Mouse (Mus musculus): ENCODE measurements around the gene Zfp935. TPM values are rescaled to one million over a fixed set of nuclear protein-coding genes. Genes with fewer than 3 reads are reported as not detected.
A peak's percentile ranks its signal among the peaks of the same experiment; 100 is the strongest.
"Not testable (repeated sequence)": the region's sequence is repeated elsewhere in the genome, so short reads cannot be mapped to it uniquely, and the experiment has no call there.

The Zfp935 gene
- not detected in 2 replicates for polyA plus RNA-seq (2015; fragmentation: Nextera tagmentation; extraction: Ambion mirVana)

DNA sequence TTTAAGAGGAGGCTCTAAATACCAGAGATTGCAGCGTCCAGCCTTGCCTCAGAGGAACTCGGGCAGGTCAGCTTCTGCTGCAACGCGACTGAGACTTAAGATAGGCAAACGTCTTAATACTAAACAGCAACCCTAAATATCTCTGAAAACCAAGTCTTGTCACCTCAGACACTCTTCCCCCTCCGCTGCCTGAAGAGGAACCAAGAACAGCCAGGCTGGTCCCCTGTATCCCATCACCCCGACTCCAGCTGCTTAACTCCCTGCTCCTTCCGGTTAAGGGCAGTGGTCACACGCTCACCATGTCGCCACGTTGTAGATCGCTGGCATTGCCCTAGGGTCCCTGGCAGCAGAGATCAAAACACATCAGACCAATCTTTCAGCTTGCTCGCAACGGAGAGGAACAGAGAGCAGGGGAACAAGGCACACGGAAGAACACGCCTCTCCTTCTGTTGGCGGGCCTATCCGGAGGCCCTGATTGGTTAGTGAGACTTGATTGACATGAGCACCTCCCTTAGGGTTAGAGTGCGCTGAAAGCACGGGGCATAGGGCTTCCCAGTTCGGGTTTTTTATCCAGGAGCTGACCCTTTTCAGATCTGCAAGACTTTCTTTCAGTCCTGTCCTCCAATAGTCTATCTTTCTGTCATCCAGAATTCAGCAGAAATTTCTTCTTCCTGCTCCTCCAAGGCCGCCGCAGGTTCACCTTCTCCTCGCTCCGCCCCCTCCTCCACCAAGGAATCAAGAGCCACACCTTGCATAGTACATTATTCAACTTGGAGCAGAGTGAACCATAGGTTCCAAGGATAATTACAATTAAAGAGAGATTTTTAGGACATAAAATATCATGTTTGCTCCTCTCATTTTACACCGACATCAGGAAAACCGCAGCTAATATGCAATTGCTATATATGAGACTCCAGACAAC, at the start of gene Zfp935:
TSS of gene Zfp935 (minus strand) at position 323 of the 922 bp plus-strand sequence.
- peak within 1 kb of the TSS; percentile 50 for H3K9ac ChIP-seq

DNA sequence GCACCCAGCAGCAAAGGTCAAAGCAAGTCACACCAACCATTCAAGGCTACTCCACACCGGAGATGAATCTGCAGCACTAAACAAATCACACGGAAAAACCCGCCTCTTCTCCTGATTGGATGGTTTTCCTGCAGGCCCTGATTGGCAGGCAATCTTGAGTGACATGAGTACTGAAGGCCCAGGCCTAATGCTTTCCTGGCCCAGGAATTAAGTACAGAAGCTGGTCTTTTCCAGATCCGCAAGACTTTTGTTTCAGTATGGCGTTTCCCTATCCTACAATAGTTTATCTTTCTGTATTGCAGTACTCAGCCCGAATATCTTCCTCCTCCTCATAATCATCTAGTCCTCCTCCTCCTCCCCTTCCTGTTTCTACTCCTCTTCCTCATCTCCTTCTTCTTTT, 12.8 kb upstream of the Zfp935 start, which contains the start of gene Zfp934:
TSS of gene Zfp934 (minus strand) at position 101 of the 400 bp plus-strand sequence.
- H3K27ac ChIP-seq; H3K27me3 ChIP-seq (replicated peaks); H3K9ac ChIP-seq; H3K9me3 ChIP-seq; ATAC-seq; H3K4me1 ChIP-seq (replicated peaks); H3K4me3 ChIP-seq (replicated peaks); H3K36me3 ChIP-seq; H3K4me2 ChIP-seq (replicated peaks): not testable (repeated sequence)
- 81% methylated on average over 5 of the region's 6 CpGs for WGBS

More for the DNA sequence above, at the start of gene Zfp935:
- not testable (repeated sequence) for H3K27ac ChIP-seq; H3K9me3 ChIP-seq; H3K27me3 ChIP-seq (replicated peaks); H3K4me1 ChIP-seq (replicated peaks); H3K36me3 ChIP-seq
- ATAC-seq = peak; percentile 77
- H3K4me2 ChIP-seq (replicated peaks) = peak within 1 kb of the TSS; percentile 49
- WGBS = 5% methylated on average over 27 of the region's 27 CpGs
- H3K4me3 ChIP-seq (replicated peaks) = peak within 1 kb of the TSS; percentile 49

DNA sequence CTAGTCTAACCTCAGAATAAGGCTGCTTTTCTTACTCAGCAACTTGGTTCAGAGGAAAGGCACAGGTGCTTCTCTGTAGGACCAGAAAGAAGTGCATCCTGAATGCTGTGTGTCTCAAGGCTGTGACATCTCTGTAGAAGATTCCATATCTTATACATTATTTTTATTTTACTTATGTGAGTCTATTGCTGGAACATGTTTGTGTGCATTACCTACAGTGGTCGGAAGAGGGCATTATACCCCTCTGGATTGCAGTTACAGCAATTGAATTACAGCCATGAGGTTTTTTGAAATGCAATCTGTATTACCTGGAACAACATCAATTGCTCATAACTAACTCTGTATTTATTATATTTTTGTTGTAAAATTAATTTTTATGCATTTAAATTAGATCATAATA, 3.4 kb upstream of the Zfp935 start:
- ATAC-seq; H3K4me2 ChIP-seq (replicated peaks); H3K27me3 ChIP-seq (replicated peaks); H3K4me3 ChIP-seq (replicated peaks); H3K4me1 ChIP-seq (replicated peaks); H3K9ac ChIP-seq; H3K27ac ChIP-seq; H3K9me3 ChIP-seq; H3K36me3 ChIP-seq: not testable (repeated sequence)
- 30% methylated on average over 1 of the region's 1 CpGs for WGBS

DNA sequence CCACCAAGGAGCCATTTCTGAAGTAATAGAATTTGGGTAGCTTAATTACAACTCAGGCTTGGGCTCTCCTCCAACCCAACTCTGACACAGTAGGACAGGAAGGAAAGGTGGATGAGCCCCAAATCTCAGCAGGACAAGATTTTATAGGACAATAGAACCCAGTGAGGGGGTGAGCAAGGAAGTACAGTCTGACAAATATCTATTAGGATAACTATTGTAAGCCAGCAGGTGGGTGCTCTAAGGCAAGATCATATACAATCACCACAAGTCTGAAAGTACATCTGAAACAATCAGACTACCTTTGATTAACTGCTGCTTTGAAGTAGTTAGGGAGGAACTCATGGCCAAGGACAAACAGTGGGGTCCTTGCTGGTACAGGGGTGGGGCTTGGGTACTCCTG, 28.2 kb downstream of the Zfp935 start:
- H3K4me2 ChIP-seq (replicated peaks); H3K27ac ChIP-seq: not testable (repeated sequence)

DNA sequence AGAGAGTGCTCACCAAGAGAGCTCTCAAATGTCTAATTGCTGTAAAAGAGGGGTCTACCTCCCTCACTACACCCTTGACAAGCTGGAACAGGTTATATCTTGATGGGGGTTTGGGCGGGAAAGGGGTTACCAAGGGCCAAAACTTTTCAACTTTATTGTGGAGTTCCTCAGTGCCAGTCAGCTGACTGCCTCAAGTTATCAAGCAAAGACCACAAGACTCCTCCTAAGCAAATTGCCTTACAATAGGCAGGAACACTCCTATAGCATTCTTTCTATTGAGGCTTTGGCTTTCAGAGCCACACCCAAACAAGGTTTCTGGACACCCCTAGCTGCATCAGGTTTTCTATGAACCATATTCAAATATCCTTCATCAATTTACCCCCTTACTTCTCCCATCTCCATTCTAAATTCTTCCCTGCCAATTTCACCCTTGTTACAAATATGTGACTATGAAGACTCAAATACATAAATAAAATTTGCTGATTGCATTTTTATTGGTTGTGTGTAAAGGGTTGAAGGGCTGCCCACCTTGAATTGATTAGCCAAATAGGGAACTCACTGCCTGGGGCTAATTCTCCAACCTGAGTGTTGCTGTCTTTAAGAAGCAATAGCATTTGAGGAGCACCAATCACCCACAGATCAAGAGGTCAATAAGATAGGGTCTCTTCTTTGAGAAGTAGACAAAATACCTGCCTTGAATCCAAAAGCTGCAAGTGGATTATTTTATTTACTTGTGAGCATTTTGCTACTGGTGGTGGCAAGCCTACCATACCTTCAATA, 47.5 kb downstream of the Zfp935 start:
- 89% methylated on average over 1 of the region's 1 CpGs for WGBS
- not testable (repeated sequence) for H3K4me3 ChIP-seq (replicated peaks); H3K4me2 ChIP-seq (replicated peaks); ATAC-seq; H3K4me1 ChIP-seq (replicated peaks); H3K9ac ChIP-seq; H3K9me3 ChIP-seq; H3K36me3 ChIP-seq; H3K27ac ChIP-seq; H3K27me3 ChIP-seq (replicated peaks)

More for the DNA sequence above, 28.2 kb downstream of the Zfp935 start:
- H3K36me3 ChIP-seq; H3K9me3 ChIP-seq; H3K27me3 ChIP-seq (replicated peaks); ATAC-seq; H3K9ac ChIP-seq; H3K4me1 ChIP-seq (replicated peaks); H3K4me3 ChIP-seq (replicated peaks): not testable (repeated sequence)

DNA sequence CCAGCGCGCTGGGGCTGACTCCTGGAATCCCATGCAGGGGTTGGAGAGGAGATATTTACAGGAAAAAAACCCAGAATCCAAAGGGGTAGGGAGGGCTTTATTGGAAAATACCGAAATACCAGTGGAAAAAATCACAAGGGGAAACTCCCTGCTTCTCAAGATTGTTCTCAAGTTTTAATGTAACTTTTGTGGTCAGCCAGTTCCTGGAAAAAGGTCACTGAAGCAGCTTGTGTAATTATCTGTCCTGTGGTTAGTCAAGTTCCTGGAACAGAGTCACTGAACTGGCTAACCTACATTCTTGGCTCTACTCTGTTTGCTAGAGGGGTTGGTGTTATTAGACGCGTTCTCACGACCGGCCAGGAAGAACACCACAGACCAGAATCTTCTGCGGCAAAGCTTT, 85.7 kb downstream of the Zfp935 start:
- not testable (repeated sequence) for H3K4me2 ChIP-seq (replicated peaks); ATAC-seq; H3K36me3 ChIP-seq; H3K27ac ChIP-seq; H3K4me3 ChIP-seq (replicated peaks); H3K4me1 ChIP-seq (replicated peaks); H3K9ac ChIP-seq; H3K27me3 ChIP-seq (replicated peaks); H3K9me3 ChIP-seq
- WGBS = 93% methylated on average over 8 of the region's 8 CpGs

DNA sequence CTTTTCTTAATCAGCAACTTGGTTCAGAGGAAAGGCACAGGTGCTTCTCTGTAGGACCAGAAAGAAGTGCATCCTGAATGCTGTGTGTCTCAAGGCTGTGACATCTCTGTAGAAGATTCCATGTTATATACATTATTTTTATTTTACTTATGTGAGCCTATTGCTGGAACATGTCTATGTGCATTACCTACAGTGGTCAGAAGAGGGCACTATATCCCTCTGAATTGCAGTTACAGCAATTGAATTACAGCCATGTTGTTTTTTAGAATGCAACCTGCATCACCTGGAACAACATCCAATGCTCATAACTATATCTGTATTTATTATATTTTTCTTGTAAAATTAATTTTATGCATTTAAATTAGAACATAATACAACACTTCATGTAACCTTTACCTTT, 88.4 kb downstream of the Zfp935 start:
- not testable (repeated sequence) for H3K4me2 ChIP-seq (replicated peaks); H3K4me3 ChIP-seq (replicated peaks); H3K9me3 ChIP-seq; H3K36me3 ChIP-seq; H3K4me1 ChIP-seq (replicated peaks); ATAC-seq; H3K27ac ChIP-seq; H3K27me3 ChIP-seq (replicated peaks); H3K9ac ChIP-seq

DNA sequence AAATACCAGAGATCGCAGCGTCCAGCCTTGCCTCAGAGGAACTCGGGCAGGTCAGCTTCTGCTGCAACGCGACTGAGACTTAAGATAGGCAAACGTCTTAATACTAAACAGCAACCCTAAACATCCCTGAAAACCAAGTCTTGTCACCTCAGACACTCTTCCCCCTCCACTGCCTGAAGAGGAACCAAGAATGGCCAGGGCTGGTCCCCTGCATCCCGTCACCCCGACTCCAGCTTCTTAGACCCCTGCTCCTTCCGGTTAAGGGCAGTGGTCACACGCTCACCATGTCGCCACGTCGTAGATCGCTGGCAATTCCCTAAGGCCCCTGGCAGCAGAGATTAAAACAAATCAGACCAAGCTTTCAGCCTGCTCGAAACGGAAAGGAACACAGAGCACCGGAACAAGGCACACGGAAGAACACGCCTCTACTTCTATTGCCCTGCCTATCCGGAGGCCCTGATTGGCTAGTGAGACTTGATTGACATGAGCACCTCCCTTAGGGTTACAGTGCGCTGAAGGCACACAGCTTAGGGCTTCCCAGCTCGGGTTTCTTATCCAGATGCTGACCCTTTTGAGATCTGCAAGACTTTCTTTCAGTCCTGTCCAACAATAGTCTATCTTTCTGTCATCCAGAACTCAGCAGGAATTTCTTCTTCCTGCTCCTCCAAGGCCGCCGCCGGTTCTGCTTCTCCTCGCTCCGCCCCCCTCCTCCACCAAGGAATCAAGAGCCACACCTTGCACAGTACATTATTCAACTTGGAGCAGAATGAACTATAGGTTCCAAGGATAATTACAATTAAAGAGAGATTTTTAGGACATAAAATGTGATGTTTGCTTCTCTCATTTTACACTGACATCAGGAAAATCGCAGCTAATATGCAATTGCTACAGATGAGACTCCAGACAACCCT, 91.6 kb downstream of the Zfp935 start, which contains the start of gene Gm49359:
TSS of gene Gm49359 (minus strand) at position 409 of the 911 bp plus-strand sequence.
- WGBS = under 1% methylated on average over 28 of the region's 28 CpGs
- not testable (repeated sequence) for H3K4me1 ChIP-seq (replicated peaks); H3K36me3 ChIP-seq; H3K9me3 ChIP-seq; H3K27me3 ChIP-seq (replicated peaks)
- Histone ChIP-seq H3K9ac (peak within 1 kb of the TSS; percentile 74), H3K4me3 (replicated peaks) (peak within 1 kb of the TSS; percentile 58), H3K4me2 (replicated peaks) (peak within 1 kb of the TSS; percentile 41), H3K27ac (peak within 1 kb of the TSS; percentile 71)
- peak; percentile 100 for ATAC-seq

Other genes with a start within 250 kb of the Zfp935 start
- 5.3 and 5.7 TPM in 2 replicates for gene Gm3604, start 175.3 kb downstream of the Zfp935 start, polyA plus RNA-seq (2015; fragmentation: Nextera tagmentation; extraction: Ambion mirVana)
- gene Gm49359, start 91.7 kb downstream of the Zfp935 start, polyA plus RNA-seq (2015; fragmentation: Nextera tagmentation; extraction: Ambion mirVana) = 9.9 and 10.0 TPM in 2 replicates
- 14.8 and 16.5 TPM in 2 replicates for gene Zfp934, start 12.7 kb upstream of the Zfp935 start, polyA plus RNA-seq (2015; fragmentation: Nextera tagmentation; extraction: Ambion mirVana)
- 8.5 and 8.8 TPM in 2 replicates for gene 6720489N17Rik, start 65.7 kb upstream of the Zfp935 start, polyA plus RNA-seq (2015; fragmentation: Nextera tagmentation; extraction: Ambion mirVana)
- 20.3 and 22.0 TPM in 2 replicates for gene Platr25, start 202.2 kb upstream of the Zfp935 start, polyA plus RNA-seq (2015; fragmentation: Nextera tagmentation; extraction: Ambion mirVana)
- 6.2 and 8.4 TPM in 2 replicates for gene Gm5141, start 227.3 kb upstream of the Zfp935 start, polyA plus RNA-seq (2015; fragmentation: Nextera tagmentation; extraction: Ambion mirVana)